Mouse (Mus musculus) kidney, adult 2 months (tissue): Measurements from ENCODE around the gene Ggcx.

Experiments
- CTCF ChIP-seq: fragments of 200-500 bp; conservative IDR thresholded peaks from 2 replicates; pipeline ENCODE4 v1.5.1; 2011; ENCODE audit warnings: low read depth, mild to moderate bottlenecking, control low read depth, low read length, moderate library complexity, mixed read lengths; ENCODE audit not compliant: insufficient read depth, insufficient read length
- POLR2A ChIP-seq: fragments of 200-500 bp; IDR thresholded peaks from one replicate; pipeline ENCODE4 v1.6.1; 2011; ENCODE audit warnings: low read depth, low read length, control low read depth

DNA sequence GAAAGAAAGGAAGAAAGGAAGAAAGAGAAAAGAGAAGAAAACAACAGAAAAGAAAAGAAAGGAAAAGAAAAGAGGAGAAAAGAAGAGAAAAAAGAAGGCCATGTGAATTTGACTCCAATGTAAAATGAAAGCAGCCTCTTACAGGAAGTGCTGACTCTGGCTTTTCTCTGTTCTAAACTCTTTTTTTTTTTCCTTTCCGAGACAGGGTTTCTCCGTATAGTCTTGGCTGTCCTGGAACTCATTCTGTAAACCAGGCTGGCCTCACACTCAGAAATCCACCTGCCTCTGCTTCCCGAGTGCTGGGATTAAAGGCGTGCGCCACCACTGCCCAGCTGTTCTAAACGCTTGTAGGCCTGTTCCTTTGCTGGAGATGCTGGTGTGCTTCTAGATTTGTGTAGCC lies 31.6 kb upstream of the Ggcx start:
- TF ChIP-seq POLR2A, result no peak
- TF ChIP-seq CTCF, result no peak
